Mouse (Mus musculus) left cerebral cortex, postnatal 14 days (tissue): Measurements from ENCODE around the gene Mnat1. TPM values are rescaled to one million over a fixed set of nuclear protein-coding genes. Genes with fewer than 3 reads are reported as not detected.
"Not testable (repeated sequence)": the region's sequence is repeated elsewhere in the genome, so short reads cannot be mapped to it uniquely, and the experiment has no call there.

Source experiments
- DNase-seq, 2 experiments: peaks; one replicate each; pipeline ENCODE4 v3.0.0; 2021 to 2022; ENCODE audit warnings: low spot score in 2 of 2, mixed read lengths in 1 of 2
- intact Hi-C: fragments of 180-260 bp; cut with DNase I; formaldehyde crosslinking; loops from one replicate; pipeline ENCODE4 v1.15.1; 2025
- total RNA-seq, 2 experiments: library from RNA; stranded (reverse); gene quantifications; 2 replicates each; pipeline ENCODE4 v1.2.3; 2021

Gene Mnat1
- total RNA-seq, 2 experiments from 2014 or later, result 18.3 to 19.1 TPM

DNA sequence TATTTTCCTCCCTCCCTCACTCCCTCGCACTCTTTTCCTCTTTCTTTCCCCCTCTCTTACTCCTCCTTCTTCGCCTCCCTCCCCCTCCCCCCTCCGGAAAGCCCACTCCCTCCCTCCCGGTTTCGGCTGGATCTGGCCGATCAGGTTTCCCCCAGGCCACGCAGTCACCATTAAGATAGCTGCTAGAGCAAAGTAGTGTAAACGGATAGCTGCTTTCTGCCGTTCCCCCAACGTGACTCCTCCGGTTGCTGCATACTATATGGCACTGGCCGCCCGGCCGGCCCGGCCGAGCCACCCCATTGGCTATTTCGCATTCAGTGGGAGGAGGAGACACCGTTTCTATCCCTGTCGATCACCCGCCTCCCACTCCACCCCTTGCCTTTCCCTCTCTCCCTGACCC, 10.3 kb upstream of the Mnat1 start, which contains the start of gene Six4:
Six4 (minus strand) TSS at position 261 of the 400 bp plus-strand sequence.
- intact Hi-C loops, result loop anchor here (5.0 kb wide), 1 partner anchor 61 kb away; the partner anchor contains the start of gene Six1
- peak; percentile 13 to 22 for DNase-seq

DNA sequence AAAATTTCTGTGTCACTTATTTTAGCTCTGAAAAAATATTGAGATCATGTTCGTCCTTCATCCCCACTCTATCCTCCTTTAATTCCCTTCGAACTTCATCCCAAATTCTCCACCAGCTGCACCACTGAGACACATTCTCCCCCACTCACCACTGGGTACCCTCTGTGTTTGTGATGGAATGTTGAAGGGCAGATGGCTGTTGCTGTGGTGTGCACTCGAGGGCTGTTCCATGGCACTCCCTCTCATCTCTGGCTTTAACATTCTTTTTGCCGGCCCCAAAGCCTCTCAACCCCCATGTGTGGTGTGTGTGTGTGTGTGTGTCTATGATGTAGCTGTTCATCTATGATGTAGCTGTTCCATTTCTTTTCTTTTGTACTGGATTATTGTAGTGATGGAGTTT, 1.7 kb downstream of the Mnat1 start:
- intact Hi-C loops, result no loop called here
- DNase-seq, result no peak

DNA sequence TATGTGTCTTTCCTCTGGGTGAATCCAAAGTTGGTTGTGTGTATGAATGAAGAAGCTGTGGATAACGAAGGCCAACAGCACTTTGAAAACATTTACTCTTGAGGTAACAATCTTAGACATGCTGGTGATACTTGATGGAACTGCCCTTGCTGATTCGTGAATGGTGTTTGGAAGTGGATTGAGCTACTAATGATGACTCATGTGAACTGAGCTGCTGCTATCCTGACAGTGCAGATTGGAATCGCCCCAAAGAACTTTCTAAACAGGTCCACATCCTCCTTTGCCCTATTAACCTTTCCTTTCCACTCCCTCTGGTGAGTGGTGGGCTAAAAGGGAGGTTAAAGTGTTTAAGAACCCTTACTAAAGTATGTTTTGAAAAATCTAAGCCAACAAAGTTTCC, 17.2 kb downstream of the Mnat1 start:
- no peak for DNase-seq

DNA sequence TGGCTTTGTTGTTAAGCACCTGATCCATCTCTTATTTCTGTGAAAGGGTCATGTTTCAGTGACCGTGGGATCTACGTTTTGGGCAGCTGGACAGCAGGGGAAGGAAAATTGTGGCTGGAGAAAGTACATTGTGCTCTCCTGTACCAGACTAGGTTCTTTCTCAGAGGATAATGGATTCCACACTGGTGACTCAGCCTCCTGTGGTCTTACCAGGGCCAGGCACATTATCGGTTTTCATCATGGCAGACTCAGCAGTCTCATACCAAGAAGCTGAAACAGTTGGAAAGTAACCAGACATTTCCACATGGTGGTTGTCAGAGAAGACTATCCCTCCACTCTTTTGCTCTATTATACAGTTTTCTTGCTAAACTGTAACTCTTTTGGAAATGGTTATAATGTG, 23.7 kb downstream of the Mnat1 start:
- DNase-seq, result no peak
- intact Hi-C loops, result no loop called here

More for the DNA sequence above, 17.2 kb downstream of the Mnat1 start:
- intact Hi-C loops, result no loop called here

DNA sequence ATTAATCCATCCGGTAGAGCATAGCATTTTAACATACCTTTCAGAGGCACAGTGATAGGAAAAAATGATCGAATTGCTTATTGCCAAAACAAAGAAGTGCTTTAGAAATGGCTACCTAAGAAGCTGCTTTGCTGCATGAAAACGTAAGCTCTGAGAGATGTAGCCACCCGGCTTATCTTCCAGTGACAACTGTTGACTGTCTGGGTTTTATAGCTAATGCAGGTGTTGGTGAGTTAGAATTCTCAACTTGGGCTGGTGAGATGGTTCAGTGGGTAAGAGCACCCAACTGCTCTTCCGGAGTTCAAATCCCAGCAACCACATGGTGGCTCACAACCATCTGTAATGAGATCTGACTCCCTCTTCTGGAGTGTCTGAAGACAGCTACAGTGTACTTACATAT, 27.5 kb downstream of the Mnat1 start:
- DNase-seq, intact Hi-C loops: not testable (repeated sequence)

DNA sequence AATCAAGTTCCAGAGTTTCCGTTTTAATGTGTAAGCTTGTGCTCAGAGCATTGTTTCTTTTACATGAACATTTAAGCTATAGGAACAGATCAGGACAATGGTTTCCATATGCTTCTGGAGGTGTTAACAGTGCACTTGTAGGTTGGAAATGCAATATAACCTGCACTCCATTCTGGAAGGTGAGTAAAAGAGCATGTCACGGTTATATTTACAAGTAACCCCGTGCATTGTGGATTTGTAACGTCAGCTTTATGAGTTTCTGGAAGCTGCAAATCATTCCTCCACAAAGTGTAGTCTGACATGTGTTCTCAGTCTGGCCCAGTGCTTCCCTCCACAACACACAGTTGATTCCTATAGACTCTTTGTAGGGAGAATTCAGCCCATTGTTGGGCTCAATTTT, 30.6 kb downstream of the Mnat1 start:
- no peak for DNase-seq
- intact Hi-C loops, result no loop called here

DNA sequence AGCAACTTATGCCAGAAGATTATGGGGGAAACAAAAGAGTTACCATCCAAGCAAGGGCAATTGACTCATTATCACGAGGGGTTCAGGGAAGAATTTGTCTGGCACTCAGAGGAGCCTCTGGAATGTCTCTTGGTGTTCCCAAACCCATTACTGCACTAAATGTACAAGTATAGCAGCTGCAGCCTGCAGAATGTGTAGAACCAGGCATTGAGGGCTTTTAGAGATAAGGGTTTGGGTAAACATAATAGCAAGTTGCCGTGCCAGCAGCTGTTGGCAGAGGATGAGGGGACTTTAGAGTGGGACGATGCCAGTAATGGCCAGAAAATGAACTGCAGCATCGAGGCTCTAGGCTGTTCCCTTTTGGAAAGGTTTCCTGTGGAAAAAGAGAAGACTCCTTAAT, 36.8 kb downstream of the Mnat1 start:
- intact Hi-C loops, result no loop called here
- no peak for DNase-seq

DNA sequence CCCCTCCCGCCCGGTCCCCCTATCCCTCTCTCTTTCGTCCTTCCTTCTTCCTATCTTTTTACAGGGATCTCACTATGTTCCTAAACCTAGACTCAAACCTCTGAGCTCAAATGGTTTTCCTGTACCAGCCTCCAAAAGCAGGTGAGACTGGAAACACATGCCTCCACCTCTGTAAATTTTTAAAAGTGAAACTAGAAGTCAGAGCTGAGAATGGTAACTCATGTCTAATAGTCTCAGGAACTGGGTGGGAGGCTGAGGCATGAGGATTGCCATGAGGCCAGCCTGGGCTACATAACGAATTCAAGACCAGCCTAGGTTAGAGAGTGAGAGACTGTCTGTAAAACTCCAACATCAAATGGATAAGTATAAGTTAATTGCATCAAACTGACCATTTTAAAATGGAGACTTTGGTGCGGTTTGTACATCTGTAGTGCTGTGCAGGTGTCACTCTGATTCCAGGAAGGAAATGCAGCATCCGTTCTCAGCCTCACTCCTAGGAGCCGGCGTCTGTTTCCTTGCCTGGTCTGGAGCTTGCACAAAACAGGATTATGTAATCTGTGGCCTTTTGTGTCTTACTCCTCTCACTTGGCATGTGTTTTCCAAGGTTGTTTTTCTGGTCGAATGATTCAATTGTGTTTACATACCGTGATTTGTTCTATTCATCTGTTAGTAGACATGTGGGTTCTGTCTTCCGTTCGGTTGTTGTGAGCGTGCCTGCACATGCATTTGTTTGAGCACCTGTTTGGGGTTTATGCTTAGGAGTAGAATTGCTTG, 39.1 kb downstream of the Mnat1 start:
- no peak for DNase-seq
- intact Hi-C loops, result no loop called here

DNA sequence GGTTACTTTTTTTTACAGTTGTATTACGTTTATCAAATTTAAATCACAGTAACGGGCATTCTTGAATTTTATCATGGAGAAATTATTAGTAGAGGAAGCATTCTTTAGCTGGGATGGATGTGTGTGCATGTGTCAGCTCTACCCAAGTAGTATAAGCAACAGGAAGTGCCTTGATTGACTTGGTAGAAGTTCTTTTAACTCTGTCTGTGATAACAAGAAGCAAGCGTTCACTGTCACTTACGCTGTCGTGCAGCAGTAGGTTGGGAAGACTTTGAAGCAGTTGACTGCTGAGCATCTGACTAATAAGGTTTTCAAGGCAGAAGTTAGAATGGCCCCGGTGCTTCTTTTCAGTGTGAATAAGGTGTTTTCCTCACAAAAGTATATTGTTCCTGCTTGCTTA, 47.3 kb downstream of the Mnat1 start:
- DNase-seq, result no peak
- intact Hi-C loops, result no loop called here

DNA sequence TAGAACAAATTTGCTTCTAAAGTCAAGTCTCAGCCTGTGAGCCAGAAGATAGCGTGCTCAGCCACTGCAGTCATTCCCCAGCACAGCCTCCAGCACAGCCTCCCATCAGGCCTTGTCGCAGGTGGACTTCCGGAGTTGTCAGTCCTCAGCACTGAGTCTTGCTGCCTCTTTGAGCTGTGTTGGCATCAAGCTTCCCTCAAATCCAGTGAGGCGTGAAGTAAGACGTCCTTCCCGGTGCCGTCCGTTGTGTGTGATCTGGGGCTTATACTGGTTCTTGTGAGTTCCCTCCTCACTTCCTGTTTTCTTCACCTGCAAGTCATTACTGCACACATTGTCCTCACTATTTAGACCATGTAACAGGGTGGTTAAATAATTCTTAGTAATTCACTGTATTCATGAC, 60.4 kb downstream of the Mnat1 start:
- DNase-seq, result no peak
- intact Hi-C loops, result no loop called here

DNA sequence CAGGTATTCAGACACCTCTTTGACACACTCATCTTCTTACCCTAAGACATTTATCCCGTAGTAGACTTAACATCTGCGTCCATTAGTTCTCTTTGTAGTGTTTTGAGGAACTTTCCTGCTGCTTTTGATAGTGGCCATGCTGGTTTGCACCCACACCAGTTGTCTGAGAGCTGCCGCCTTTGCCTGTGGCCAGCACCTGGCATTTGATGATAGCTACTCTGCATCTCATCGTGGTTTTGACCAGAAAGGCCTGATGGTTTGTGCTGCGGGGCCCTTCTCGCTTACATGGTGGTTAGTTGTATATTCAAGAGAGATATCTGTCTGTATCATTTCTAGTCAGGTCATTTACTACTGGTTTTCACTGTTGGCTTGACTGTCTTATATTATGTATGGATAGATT, 73.8 kb downstream of the Mnat1 start:
- DNase-seq, result no peak
- intact Hi-C loops, result no loop called here

DNA sequence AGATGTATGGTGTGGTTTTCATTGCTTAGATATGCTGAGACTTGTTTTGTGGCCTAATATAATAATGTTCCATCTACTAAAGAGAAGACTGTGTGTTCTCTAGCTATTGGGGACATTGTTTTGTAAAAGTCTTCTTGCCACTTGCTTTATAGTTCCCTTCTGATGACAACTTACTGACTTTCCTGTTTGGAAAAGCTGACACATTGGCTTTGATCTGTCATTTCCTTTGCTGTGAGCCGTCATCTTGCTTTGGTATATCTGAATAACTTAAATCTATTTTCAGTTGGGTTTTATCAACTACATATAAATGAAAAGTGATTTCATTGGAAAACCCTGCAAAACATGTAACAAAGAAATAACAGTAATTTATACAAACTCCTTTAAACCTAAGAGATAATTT, 74.9 kb downstream of the Mnat1 start:
- no peak for DNase-seq
- intact Hi-C loops, result no loop called here

DNA sequence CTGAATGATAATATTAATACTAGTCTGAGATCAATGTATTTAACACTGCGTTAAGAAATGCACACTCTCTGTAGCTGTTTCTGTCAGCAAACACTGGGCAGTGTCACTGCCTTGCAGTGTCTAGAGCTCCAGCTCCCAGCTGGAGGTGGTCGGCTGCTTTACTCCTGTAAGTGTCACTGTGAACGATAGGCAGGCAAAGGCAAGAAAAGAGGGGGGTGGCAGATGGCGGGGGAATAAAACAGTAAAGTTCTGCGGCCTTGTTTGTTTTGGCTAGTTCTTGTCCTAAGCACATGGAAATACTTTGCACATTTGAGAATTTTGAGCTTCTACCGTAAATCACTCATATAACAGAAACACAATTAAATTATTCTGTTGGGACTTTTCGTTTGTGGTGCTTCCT, 75.9 kb downstream of the Mnat1 start:
- intact Hi-C loops, result no loop called here
- no peak for DNase-seq

DNA sequence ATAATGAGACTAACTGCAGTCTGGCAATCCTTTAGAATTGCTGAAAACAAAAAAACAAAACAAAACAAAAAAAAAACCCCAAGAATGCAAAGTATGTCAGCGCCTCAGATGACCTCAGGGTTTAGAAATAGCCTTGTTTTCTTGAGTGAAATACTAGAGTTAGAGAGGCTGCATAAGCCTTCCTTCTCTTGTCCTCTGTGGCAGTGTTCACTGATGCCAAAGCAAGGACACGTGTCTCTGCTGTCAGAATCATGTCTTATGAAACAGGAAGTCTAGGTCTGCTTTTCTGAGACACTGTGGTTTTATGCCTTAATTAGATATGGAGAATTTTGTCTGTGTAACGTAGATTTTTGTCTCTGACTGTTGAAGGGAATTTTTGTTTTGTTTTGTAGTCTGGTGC, 78.1 kb downstream of the Mnat1 start:
- intact Hi-C loops, result no loop called here
- DNase-seq, result peak in 1 of 2 experiments; percentile 35

DNA sequence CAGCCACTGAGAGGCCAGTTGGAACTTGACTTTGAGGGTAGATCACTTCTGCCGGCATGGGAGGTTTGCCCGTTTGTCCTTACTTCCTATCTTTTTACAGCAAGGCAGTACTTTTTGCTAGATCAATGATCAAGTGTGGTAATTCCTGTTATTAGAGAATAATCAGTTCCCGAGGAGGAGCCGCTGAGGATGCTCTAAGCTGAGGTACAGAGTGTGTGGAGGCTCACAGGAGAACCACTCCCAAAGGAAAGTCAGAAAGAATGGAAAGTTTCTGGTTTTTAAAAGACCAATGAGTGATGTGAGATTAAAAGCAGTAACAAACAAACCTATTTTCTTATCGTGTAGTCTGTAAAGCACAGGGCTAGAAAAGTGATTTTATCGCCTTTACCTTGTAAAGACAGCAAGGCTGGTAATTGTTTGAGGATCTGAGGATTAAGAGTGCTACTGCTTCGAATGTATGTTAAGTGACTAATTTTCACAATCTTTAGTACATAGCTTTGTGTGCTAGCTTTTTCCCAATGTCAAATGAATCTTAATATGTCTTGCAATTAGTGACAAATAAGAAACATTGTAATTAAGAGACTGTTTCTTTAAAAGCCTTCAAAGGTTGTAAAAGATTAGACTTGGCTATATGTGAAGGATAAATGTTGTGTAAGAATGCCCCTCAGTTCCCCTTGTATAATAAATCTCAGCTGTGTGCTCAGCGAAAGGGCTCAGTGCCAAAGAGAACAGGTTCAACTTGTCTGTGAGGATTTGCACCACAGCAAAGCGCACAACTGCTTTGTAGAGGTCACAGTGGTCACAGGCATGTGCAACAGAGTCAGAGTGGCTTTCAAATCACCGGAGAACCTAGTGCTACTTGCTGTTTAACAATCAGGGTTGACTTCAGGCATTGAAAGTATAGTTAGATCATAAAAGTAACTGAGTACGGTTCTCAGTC, 82.5 kb downstream of the Mnat1 start:
- DNase-seq, result no peak
- intact Hi-C loops, result no loop called here

DNA sequence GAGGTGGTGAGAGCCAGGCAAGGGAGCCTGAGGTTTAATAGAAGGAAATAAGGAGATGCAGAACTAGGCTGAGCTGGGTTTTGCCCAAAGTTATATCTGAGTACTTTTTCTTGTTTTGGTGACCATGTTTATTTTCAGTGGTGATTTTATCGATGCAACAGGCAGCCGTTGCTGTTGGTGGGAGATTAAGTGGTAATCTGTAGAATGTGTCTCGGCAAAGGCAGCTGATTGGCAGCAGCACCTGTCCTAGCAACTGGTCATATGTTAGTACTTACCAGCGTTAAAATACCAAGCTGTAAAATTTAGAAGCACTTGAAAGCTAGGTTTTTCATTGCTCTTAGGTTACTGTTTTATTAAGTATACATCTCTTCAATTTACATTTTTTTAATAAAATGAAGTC, 83.5 kb downstream of the Mnat1 start:
- intact Hi-C loops, result no loop called here
- no peak for DNase-seq

DNA sequence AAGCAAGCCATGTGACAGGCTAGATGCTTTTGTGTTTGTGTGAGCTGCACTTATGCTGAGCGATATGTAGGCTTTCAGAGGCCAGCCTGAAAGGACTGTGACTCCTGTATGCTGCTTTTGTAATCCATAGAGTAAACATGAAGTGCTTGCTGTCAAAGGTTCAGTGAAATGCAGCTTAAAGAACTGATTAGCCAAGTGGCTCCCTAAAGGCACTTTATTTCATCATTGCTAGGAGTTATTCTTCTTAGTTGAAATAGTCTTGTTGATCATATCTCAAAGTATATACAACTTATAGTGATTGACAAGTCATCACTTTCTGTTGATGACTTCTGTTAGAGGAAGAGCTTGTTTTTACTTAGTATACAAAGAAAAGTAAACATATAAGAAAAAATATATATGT, 83.9 kb downstream of the Mnat1 start:
- intact Hi-C loops, result no loop called here
- no peak for DNase-seq

DNA sequence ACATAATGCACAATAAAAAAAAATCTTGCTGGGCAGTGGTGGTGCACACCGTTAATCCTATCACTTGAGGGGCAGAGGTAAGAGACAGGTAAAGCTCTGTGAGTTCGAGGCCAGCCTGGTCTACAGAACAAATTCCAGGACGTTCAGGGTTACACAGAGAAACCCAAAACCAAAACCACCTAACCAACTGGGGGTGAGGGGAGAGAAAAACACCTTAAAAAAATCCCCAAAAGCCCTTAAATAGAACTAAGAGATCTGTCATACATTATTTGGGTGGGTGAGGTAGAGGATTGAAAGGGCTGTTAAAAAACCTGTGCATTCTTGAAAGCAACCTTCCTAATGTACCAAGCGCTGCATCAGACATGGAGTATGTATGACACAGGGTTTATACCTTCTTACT, 85.0 kb downstream of the Mnat1 start:
- DNase-seq, result no peak
- intact Hi-C loops, result no loop called here

DNA sequence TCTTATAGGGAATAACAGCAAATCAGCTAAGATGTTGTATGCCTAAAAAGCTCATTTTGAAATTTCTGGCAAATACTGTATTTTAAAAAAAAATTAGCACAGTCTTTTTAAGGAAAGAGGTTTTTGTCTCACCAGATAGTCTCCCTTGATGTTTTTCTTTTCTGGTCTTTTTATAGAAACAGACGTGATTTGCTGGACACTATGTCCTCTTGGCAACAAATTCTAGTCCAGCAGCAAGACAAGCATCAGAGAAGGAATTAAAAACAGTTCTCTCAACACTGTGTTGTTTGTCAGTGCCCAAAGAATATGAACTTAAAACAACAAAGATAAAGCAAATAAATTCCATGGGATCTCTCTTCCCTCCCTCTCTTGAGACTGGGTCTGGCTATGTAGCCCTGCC, 85.6 kb downstream of the Mnat1 start:
- intact Hi-C loops, result no loop called here
- peak in 1 of 2 experiments; percentile 10 for DNase-seq

DNA sequence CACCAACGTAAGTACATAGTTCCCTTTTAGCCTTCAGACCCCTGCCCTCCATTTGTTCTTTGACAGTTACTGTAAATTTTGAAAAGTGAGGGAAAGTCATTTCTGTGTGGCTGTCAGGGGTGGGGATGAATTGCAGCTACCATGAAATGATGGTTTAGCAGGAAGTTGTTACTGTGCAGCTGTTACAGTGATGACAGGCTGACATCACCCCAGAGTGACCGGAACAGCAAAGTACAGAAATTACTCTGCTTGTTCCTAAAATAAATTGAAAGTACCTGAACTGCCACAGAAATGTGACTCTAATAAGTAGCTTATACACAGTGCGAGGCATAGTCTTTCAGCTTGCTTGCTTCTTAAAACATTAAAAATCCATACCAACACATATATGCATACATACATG, 86.9 kb downstream of the Mnat1 start:
- intact Hi-C loops, result no loop called here
- DNase-seq, result no peak

DNA sequence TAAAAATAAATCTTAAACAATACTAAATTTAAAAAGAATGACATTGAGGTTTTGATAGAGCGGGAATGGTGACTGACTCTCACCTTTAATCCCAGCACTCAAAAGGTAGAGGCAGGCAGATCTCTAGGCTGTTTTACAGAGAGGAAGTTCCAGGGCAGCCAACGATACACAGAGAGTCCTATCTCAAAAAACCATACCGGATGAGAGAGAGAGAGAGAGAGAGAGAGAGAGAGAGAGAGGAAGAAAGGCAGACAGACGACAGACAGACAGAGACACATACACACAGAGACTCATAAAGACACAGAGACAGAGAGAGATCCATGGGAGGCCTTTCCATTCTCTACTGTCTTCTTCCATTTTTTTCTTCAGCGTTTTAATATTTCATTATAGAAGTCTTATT, 92.3 kb downstream of the Mnat1 start:
- intact Hi-C loops, result no loop called here
- no peak for DNase-seq
